Mouse (Mus musculus) lung, embryonic 14.5 days (tissue): ENCODE results near the gene D430042O09Rik. TPM values are rescaled to one million over a fixed set of nuclear protein-coding genes. Genes with fewer than 3 reads are reported as not detected.
"Not testable (repeated sequence)": the region's sequence is repeated elsewhere in the genome, so short reads cannot be mapped to it uniquely, and the experiment has no call there.

Experiments
- ATAC-seq: fragments of 200-750 bp; cut with Nextera tagmentation; 2 replicates; pipeline ENCODE4 v1.8.0; 2017; ENCODE audit warnings: mild to moderate bottlenecking, moderate TSS enrichment, moderate library complexity; ENCODE audit not compliant: insufficient read depth
- DNase-seq: peaks from one replicate; pipeline ENCODE4 v3.0.0-alpha.2; 2015
- H3K27ac ChIP-seq: fragments of 300-500 bp; sonication (generic); 2 replicates; pipeline ENCODE4 v1.5.1; 2014; ENCODE audit warnings: low read depth, mild to moderate bottlenecking, moderate library complexity
- H3K27me3 ChIP-seq: fragments of 300-500 bp; sonication (generic); 2 replicates; pipeline ENCODE4 v1.6.1; 2014; ENCODE audit warnings: low read length, control low read depth; ENCODE audit not compliant: insufficient read depth
- H3K36me3 ChIP-seq: fragments of 300-500 bp; sonication (generic); 2 replicates; pipeline ENCODE4 v1.6.1; 2014; ENCODE audit warnings: control low read depth; ENCODE audit not compliant: insufficient read depth
- H3K4me1 ChIP-seq: fragments of 300-500 bp; sonication (generic); 2 replicates; pipeline ENCODE4 v1.6.1; 2014; ENCODE audit warnings: antibody characterized with exemption, control low read depth; ENCODE audit not compliant: insufficient read depth
- H3K4me2 ChIP-seq: fragments of 300-500 bp; sonication (generic); 2 replicates; pipeline ENCODE4 v1.6.1; 2014; ENCODE audit warnings: mild to moderate bottlenecking
- H3K4me3 ChIP-seq: fragments of 300-500 bp; sonication (generic); 2 replicates; pipeline ENCODE4 v1.5.1; 2014; ENCODE audit warnings: low read depth, low read length
- H3K9ac ChIP-seq: fragments of 300-500 bp; sonication (generic); 2 replicates; pipeline ENCODE4 v1.6.1; 2014
- H3K9me3 ChIP-seq: fragments of 300-500 bp; sonication (generic); 2 replicates; pipeline ENCODE4 v1.6.1; 2016; ENCODE audit warnings: low read depth, low read length, control low read depth
- CTCF ChIP-seq: IDR thresholded peaks from 2 replicates; pipeline ENCODE4 v1.5.1; 2016; ENCODE audit warnings: antibody characterized with exemption, low read depth
- WGBS: fragments of 180-500 bp; shearing (Covaris S2); extraction: QIAGEN DNeasy Blood & Tissue Kit; methylation state at CpG from one replicate; pipeline ENCODE4 v1.1.7; 2014; 5-methylcytosine and 5-hydroxymethylcytosine counted together
- polyA plus RNA-seq: library from polyadenylated mRNA; unstranded; fragments of >200 nt; fragmentation: Nextera tagmentation; extraction: Ambion mirVana; gene quantifications from 2 replicates; pipeline ENCODE4 v1.2.1, GENCODE M21; 2014

D430042O09Rik gene
- polyA plus RNA-seq, 1 experiment from 2014 or later: 10.9 TPM

DNA sequence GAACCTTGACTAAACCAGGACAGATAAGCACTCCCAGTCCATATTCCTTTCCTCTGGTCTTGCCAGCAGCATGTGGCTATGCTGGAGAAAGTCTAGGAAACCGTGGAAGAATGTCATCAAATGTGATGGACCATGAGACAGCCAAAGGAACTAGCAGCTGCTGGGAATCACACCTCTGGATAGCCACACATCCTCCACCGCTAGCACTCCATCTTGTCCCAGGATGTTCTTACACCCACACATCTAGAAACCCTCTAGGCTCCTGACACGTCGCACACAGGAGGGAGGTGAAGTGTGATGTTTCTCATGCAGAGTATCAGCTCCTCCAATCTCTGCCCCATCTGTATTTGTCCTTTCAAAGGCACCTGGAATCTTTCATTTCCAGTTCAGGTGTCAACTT is 17.2 kb upstream of the D430042O09Rik start:
- ATAC-seq: no peak
- DNase-seq: no peak
- Histone ChIP-seq H3K27me3 (no peaks in the 10 kb centered on the region), H3K4me2 (no peak overlapping the region), H3K9ac (no peak overlapping the region), H3K4me1 (no peaks in the 10 kb centered on the region), H3K27ac (no peak overlapping the region), H3K4me3 (no peak overlapping the region), H3K9me3 (no peaks in the 10 kb centered on the region), H3K36me3 (peaks cover 92% of the 10 kb centered on the region)
- no peak for TF ChIP-seq CTCF
- 78% methylated on average over 4 of the region's 4 CpGs for WGBS

DNA sequence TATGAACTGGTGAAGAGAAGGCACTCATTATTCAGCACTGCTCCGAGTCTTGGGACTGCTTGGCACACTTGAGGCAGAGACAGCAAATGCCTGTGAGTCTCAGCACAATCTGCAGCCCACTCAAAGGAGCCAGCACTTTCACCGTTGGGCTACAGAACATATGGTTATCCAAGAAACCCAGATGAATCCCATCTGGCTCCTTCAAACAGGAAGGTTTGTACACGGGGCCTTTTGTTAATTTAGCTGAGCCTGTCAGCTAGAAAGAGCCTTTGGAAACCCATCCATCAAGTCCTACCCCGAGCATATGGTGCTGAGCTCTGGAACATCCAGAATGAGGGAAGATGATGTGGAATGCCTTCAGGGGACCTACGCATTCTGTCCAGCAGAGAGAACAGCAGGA is 13.6 kb upstream of the D430042O09Rik start:
- H3K4me1 ChIP-seq: no peaks in the 10 kb centered on the region
- ATAC-seq (no peak), DNase-seq (no peak)
- H3K27me3 ChIP-seq: no peaks in the 10 kb centered on the region
- H3K9me3 ChIP-seq: peaks cover 7% of the 10 kb centered on the region; the same call in 1 of the 2 replicates
- H3K4me2 ChIP-seq: no peak overlapping the region
- H3K4me3 ChIP-seq: no peak overlapping the region
- no peak for TF ChIP-seq CTCF
- no peak overlapping the region for H3K27ac ChIP-seq
- 65% methylated on average over 5 of the region's 5 CpGs for WGBS
- no peak overlapping the region for H3K9ac ChIP-seq
- peaks cover 99% of the 10 kb centered on the region for H3K36me3 ChIP-seq

DNA sequence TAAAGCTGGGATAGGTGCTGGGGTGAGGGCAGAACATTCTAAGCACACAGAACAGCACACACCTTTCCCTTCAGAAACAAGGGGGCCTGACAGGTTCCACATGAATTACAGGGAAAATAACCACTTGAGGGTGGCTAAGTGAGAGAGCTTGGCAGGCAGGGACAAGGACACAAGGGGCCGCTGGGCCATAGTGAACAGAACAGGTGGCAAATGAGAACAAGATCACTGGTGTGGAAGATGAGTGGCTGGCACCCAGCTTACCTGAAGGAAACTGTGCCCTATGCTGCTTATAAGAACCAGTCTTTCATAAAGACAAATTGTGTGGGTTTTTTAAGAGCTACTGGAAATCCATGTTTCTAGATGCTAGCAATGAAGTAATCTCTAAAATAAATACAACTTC is 4.9 kb upstream of the D430042O09Rik start:
- WGBS: 79% methylated on average over 1 of the region's 1 CpGs

DNA sequence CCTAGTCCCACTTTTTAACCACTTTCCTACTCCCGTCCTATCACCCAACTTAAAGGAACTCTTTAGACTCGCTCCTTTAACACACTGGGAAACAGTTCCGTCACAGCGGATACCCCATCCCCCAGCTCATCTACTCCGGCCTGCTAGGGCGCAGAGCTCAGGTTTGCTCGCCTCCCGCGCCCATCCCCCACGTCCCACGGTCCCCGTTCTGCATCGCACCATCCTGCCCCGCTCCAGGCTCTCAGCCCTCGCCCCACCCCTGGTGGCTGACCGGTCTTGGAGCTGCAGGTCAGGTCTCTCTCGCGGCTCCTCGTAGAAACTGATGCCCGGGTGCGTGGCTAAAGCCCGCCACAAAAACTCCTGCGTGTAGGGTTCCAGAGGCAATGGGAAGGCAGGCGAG is 502 bp upstream of the D430042O09Rik start:
- H3K9me3 ChIP-seq: no peaks in the 10 kb centered on the region
- H3K9ac ChIP-seq: peak overlapping the region; percentile 91
- peak; percentile 29 for TF ChIP-seq CTCF
- peaks cover 23% of the 10 kb centered on the region for H3K36me3 ChIP-seq
- H3K27me3 ChIP-seq: no peaks in the 10 kb centered on the region
- peak; percentile 69 for DNase-seq
- H3K4me3 ChIP-seq: peak overlapping the region; percentile 92
- peaks cover 21% of the 10 kb centered on the region for H3K4me1 ChIP-seq
- under 1% methylated on average over 24 of the region's 24 CpGs for WGBS
- ATAC-seq: peak; percentile 83
- peak overlapping the region; percentile 93 for H3K27ac ChIP-seq
- H3K4me2 ChIP-seq: peak overlapping the region; percentile 86

More for the DNA sequence above, 4.9 kb upstream of the D430042O09Rik start:
- TF ChIP-seq CTCF: no peak
- Histone ChIP-seq H3K4me3 (no peak overlapping the region), H3K27ac (no peak overlapping the region), H3K9me3 (peaks cover 10% of the 10 kb centered on the region; the same call in 1 of the 2 replicates), H3K4me1 (peaks cover 16% of the 10 kb centered on the region), H3K27me3 (no peaks in the 10 kb centered on the region), H3K4me2 (no peak overlapping the region), H3K36me3 (peaks cover 66% of the 10 kb centered on the region), H3K9ac (no peak overlapping the region)
- ATAC-seq: no peak
- DNase-seq: no peak

DNA sequence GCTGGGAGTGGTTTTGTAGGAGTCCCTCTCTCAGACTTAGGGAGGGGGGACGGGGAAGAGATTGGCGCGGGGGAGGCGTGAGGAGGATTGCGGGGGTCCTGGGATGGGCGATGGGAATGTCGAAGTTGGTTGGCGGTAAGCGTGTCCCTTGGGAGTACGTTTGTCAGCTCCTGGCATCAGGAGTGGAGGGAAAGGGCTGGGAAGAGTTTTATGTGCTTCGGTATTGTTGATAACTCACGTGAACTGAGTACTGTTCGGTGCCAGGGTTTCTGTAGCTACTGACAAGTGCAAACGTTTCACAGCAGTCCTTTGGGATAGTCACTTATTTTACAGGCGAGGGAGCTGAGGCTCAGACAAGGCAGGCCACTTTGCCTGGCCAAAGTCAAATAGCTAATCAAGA is 412 bp downstream of the D430042O09Rik start:
- DNase-seq (no peak), ATAC-seq (0 out of 2 replicates have a peak, but pooled peaks have one; percentile 0)
- under 1% methylated on average over 15 of the region's 15 CpGs for WGBS
- no peaks in the 10 kb centered on the region for H3K9me3 ChIP-seq
- peaks cover 14% of the 10 kb centered on the region for H3K36me3 ChIP-seq
- peak overlapping the region; percentile 92 for H3K4me3 ChIP-seq
- H3K4me2 ChIP-seq: peak overlapping the region; percentile 76
- no peaks in the 10 kb centered on the region for H3K27me3 ChIP-seq
- TF ChIP-seq CTCF: no peak
- peak overlapping the region; percentile 9; the same call in 1 of the 2 replicates for H3K27ac ChIP-seq
- H3K9ac ChIP-seq: peak overlapping the region; percentile 73
- peaks cover 21% of the 10 kb centered on the region for H3K4me1 ChIP-seq

DNA sequence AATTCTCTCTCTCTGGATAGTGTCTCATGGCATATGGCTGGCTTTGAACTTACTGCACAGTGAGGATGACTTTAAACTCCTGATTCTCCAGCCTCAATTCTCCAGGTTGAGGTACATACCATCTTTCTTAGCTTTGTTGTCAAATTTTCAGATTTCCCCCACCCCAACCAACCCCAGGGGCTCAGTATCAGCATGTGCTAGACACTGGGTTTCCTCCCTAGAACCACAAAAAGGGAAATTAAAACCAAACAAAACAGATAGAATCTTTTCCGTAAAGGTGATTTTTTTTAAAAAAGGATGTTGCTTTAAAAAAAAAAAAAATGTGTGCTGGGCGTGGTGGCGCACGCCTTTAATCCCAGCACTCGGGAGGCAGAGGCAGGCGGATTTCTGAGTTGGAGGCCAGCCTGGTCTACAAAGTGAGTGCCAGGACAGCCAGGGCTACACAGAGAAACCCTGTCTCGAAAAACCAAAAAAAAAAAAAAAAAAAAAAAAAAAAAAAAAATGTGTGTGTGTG is 5.9 kb downstream of the D430042O09Rik start:
- ATAC-seq, H3K36me3 ChIP-seq, H3K9ac ChIP-seq, H3K27ac ChIP-seq, H3K27me3 ChIP-seq, H3K4me1 ChIP-seq, H3K4me2 ChIP-seq, H3K9me3 ChIP-seq, H3K4me3 ChIP-seq, DNase-seq: not testable (repeated sequence)
- WGBS: 90% methylated on average over 7 of the region's 7 CpGs

DNA sequence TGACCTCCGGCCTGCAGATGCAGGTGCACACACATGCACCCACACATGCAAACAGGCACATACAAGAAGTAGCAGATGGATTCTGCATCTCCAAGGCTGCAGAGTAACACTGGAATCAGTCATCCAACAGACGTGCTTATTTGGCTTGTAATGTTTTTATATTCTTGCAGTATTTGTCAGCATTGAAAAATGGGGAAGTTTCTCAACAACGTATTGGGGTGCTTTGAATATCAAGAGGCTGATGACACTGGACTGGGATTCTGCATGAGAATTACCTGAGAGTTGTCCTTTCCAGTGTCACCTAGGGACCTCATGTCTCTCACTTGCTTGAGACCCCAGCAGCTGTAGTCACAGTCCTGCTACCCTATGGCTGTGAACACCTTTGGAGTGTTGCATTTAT is 7.1 kb downstream of the D430042O09Rik start:
- no peak for ATAC-seq
- no peaks in the 10 kb centered on the region for H3K27me3 ChIP-seq
- H3K4me1 ChIP-seq: no peaks in the 10 kb centered on the region
- H3K9me3 ChIP-seq: no peaks in the 10 kb centered on the region
- no peaks in the 10 kb centered on the region for H3K36me3 ChIP-seq
- no peak overlapping the region for H3K4me2 ChIP-seq
- no peak overlapping the region for H3K27ac ChIP-seq
- H3K4me3 ChIP-seq: no peak overlapping the region
- no peak for TF ChIP-seq CTCF
- 77% methylated on average over 3 of the region's 3 CpGs for WGBS
- no peak for DNase-seq
- H3K9ac ChIP-seq: no peak overlapping the region
